Mouse (Mus musculus) kidney, embryonic 14.5 days (tissue): ENCODE data around the gene Lmbr1l. TPM values are rescaled to one million over a fixed set of nuclear protein-coding genes. Genes with fewer than 3 reads are reported as not detected.

ENCODE experiments used
- ATAC-seq: fragments of 200-750 bp; cut with Nextera tagmentation; 2 replicates; pipeline ENCODE4 v1.8.0; 2017; ENCODE audit warnings: moderate number of reproducible peaks, mild to moderate bottlenecking, moderate TSS enrichment, moderate library complexity; ENCODE audit not compliant: low FRiP score, low TSS enrichment
- H3K27ac ChIP-seq: fragments of 300-500 bp; sonication (generic); 2 replicates; pipeline ENCODE4 v1.5.1; 2014; ENCODE audit warnings: low read depth, mild to moderate bottlenecking, low read length, moderate library complexity, mixed read lengths
- H3K27me3 ChIP-seq: fragments of 300-500 bp; sonication (generic); 2 replicates; pipeline ENCODE4 v1.6.1; 2014; ENCODE audit warnings: mild to moderate bottlenecking, low read length; ENCODE audit not compliant: control insufficient read depth, insufficient read depth
- H3K36me3 ChIP-seq: fragments of 300-500 bp; sonication (generic); 2 replicates; pipeline ENCODE4 v1.6.1; 2014; ENCODE audit warnings: low read length, mixed read lengths; ENCODE audit not compliant: control insufficient read depth, insufficient read depth
- H3K4me1 ChIP-seq: fragments of 300-500 bp; sonication (generic); 2 replicates; pipeline ENCODE4 v1.6.1; 2014; ENCODE audit warnings: low read length, mixed read lengths; ENCODE audit not compliant: control insufficient read depth, insufficient read depth
- H3K4me2 ChIP-seq: fragments of 300-500 bp; sonication (generic); replicated peaks from 2 replicates; pipeline ENCODE4 v1.6.1; 2014; ENCODE audit warnings: low read depth, mild to moderate bottlenecking, low read length
- H3K4me3 ChIP-seq: fragments of 300-500 bp; sonication (generic); 2 replicates; pipeline ENCODE4 v1.5.1; 2014; ENCODE audit warnings: mild to moderate bottlenecking, low read length
- H3K9ac ChIP-seq: fragments of 300-500 bp; sonication (generic); 2 replicates; pipeline ENCODE4 v1.6.1; 2014; ENCODE audit warnings: low read depth, mild to moderate bottlenecking, low read length, moderate library complexity
- H3K9me3 ChIP-seq: fragments of 300-500 bp; sonication (generic); 2 replicates; pipeline ENCODE4 v1.6.1; 2016; ENCODE audit warnings: low read length; ENCODE audit not compliant: control insufficient read depth
- WGBS: fragments of 180-500 bp; shearing (Covaris S2); extraction: QIAGEN DNeasy Blood & Tissue Kit; methylation state at CpG from one replicate; pipeline ENCODE4 v1.1.7; 2014; 5-methylcytosine and 5-hydroxymethylcytosine counted together
- polyA plus RNA-seq: library from polyadenylated mRNA; unstranded; fragments of >200 nt; fragmentation: Nextera tagmentation; extraction: Ambion mirVana; gene quantifications from 2 replicates; pipeline ENCODE4 v1.2.1, GENCODE M21; 2014

Lmbr1l gene
- polyA plus RNA-seq, 1 experiment from 2014 or later = 5.5 TPM

GRCm38 (mm10) chr15:98859319-98860043 is 58.5 kb downstream of the Lmbr1l start:
- Histone ChIP-seq H3K9ac (no peak overlapping the region), H3K4me3 (no peak overlapping the region), H3K27ac (no peak overlapping the region), H3K36me3 (peaks cover 100% of the 10 kb centered on the region), H3K9me3 (no peaks in the 10 kb centered on the region), H3K4me2 (no peak overlapping the region), H3K4me1 (no peaks in the 10 kb centered on the region), H3K27me3 (no peaks in the 10 kb centered on the region)
- ATAC-seq = no peak
- WGBS = 66% methylated on average over 9 of the region's 9 CpGs

GRCm38 (mm10) chr15:98854214-98854613 is 63.8 kb downstream of the Lmbr1l start:
- H3K4me1 ChIP-seq = no peaks in the 10 kb centered on the region
- no peak overlapping the region for H3K9ac ChIP-seq
- no peak overlapping the region for H3K4me2 ChIP-seq
- WGBS = 93% methylated on average over 16 of the region's 16 CpGs
- H3K27ac ChIP-seq = no peak overlapping the region
- no peaks in the 10 kb centered on the region for H3K27me3 ChIP-seq
- peaks cover 100% of the 10 kb centered on the region for H3K36me3 ChIP-seq
- no peaks in the 10 kb centered on the region for H3K9me3 ChIP-seq
- no peak overlapping the region for H3K4me3 ChIP-seq
- no peak for ATAC-seq

Other genes starting within 250 kb of the Lmbr1l start
- gene Rnd1, start 240.8 kb downstream of the Lmbr1l start, polyA plus RNA-seq = 0.28 and 0.31 TPM in 2 replicates
- gene Ccdc65, start 210.0 kb downstream of the Lmbr1l start, polyA plus RNA-seq = 0.69 and 1.0 TPM in 2 replicates
- 28.8 and 33.4 TPM in 2 replicates for gene Fkbp11, start 190.0 kb downstream of the Lmbr1l start, polyA plus RNA-seq
- gene Arf3, start 155.0 kb downstream of the Lmbr1l start, polyA plus RNA-seq = 29.8 and 39.7 TPM in 2 replicates
- gene Wnt10b, start 140.1 kb downstream of the Lmbr1l start, polyA plus RNA-seq = not detected in 2 replicates
- gene Wnt1, start 128.4 kb downstream of the Lmbr1l start, polyA plus RNA-seq = not detected in 2 replicates
- gene Ddn, start 108.7 kb downstream of the Lmbr1l start, polyA plus RNA-seq = 1.4 TPM in 2 replicates
- gene Prkag1, start 86.7 kb downstream of the Lmbr1l start, polyA plus RNA-seq = 67.8 and 83.7 TPM in 2 replicates
- gene Kmt2d, start 47.0 kb downstream of the Lmbr1l start, polyA plus RNA-seq = 17.5 and 21.4 TPM in 2 replicates
- 14.4 and 22.4 TPM in 2 replicates for gene Rhebl1, start 23.7 kb downstream of the Lmbr1l start, polyA plus RNA-seq
- 0.54 and 0.84 TPM in 2 replicates for gene Dhh, start 19.7 kb downstream of the Lmbr1l start, polyA plus RNA-seq
- gene Tuba1b, start 16.3 kb upstream of the Lmbr1l start, polyA plus RNA-seq = 1,971 and 2,088 TPM in 2 replicates
- not detected in 2 replicates for gene Gm49450, start 35.3 kb upstream of the Lmbr1l start, polyA plus RNA-seq
- 891 and 921 TPM in 2 replicates for gene Tuba1a, start 35.5 kb upstream of the Lmbr1l start, polyA plus RNA-seq
- gene Tuba1c, start 111.7 kb upstream of the Lmbr1l start, polyA plus RNA-seq = 187 and 196 TPM in 2 replicates
- gene Prph, start 136.9 kb upstream of the Lmbr1l start, polyA plus RNA-seq = 0.13 and 0.31 TPM in 2 replicates
- gene Troap, start 156.3 kb upstream of the Lmbr1l start, polyA plus RNA-seq = 27.3 and 31.7 TPM in 2 replicates
- gene C1ql4, start 169.6 kb upstream of the Lmbr1l start, polyA plus RNA-seq = 0.43 and 1.3 TPM in 2 replicates
- gene Dnajc22, start 174.9 kb upstream of the Lmbr1l start, polyA plus RNA-seq = 5.4 and 7.1 TPM in 2 replicates
- gene Spats2, start 207.7 kb upstream of the Lmbr1l start, polyA plus RNA-seq = 51.5 and 55.2 TPM in 2 replicates